Mouse (Mus musculus) cerebellum, postnatal 14 days (tissue): ENCODE measurements around the gene BC052040.
A peak's percentile ranks its signal among the peaks of the same experiment; 100 is the strongest.

Experiments used
- DNase-seq, 2 experiments: peaks; one replicate each; pipeline ENCODE4 v3.0.0; 2021; ENCODE audit warnings: mixed read lengths in 2 of 2

Gene BC052040

GRCm38 (mm10) chr2:115581241-115581988 lies at the start of gene BC052040:
Gene BC052040 (plus strand): TSS chr2:115581716.
- peak; percentile 87 to 90 for DNase-seq

GRCm38 (mm10) chr2:115538009-115538690 lies 43.4 kb upstream of the BC052040 start:
- DNase-seq: no peak

DNA sequence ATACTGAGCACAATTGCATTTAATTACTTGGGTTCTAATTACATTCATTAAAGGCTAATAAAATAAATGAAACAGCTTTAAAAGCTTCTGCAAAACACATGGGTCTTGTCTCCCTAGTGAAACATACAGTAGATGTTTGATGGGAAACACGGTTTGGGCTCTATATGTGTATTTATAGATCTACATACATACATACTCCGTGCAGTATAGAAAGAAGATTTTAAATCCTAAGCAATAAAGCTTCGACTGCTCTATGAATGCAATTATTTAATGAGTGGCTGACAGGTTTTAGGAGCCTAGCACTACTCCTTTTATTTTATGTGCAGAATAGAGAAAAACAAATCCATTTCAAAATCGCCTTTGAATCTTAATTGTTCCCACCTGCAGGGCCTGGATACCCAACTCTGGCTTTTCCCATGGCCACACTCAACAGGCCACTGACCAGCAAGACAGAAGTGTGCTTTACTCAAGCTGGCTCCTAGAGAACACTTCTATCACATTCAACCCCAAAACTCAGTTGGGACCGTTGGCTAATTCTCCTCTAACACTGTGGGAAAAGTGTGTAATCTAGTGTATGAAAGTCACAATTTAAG lies 42.7 kb upstream of the BC052040 start:
- no peak for DNase-seq

DNA sequence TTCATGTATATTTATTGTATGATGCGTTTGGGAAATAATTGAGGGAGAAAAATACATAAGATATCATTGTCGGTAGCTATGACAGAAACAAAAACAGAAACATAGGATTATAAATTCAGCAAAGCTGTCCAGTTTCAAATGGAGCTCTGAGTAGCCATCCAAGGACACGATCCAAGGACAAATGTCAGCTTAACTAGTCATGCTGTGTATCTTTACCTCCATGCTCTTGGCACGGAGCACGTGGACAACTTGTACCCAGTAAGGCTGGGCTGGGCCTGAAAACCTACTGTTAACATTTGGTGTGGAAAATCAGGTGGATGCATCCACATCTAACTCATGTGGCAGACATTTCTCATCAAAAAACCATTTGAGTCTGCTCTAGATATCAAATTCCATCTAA lies 41.8 kb upstream of the BC052040 start:
- DNase-seq: no peak

- no peak for DNase-seq
Observed at GRCm38 (mm10) chr2:115542401-115543123, 39.0 kb upstream of the BC052040 start.

DNA sequence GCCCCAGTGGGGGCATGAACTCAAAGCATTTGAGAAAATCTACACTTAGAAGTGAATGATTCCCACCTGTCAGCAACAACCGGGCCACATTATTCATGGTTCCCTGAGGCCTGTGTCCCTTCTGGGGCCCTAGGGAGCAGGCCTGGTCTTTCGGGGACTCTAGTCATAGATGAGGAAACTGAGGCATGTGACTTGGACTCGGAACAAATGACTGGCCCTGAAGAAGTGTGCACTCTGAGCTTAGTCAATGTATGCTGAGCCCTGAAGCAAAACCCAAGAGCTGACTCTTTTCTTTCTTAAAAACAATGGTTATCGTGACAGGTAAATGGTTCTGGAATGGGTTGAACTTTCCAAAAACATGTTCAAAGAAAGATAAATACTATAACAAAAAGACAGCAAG lies 38.3 kb upstream of the BC052040 start:
- no peak for DNase-seq

GRCm38 (mm10) chr2:115551901-115552300 lies 29.6 kb upstream of the BC052040 start:
- DNase-seq: no peak

GRCm38 (mm10) chr2:115562155-115562827 lies 19.2 kb upstream of the BC052040 start:
- no peak for DNase-seq

DNA sequence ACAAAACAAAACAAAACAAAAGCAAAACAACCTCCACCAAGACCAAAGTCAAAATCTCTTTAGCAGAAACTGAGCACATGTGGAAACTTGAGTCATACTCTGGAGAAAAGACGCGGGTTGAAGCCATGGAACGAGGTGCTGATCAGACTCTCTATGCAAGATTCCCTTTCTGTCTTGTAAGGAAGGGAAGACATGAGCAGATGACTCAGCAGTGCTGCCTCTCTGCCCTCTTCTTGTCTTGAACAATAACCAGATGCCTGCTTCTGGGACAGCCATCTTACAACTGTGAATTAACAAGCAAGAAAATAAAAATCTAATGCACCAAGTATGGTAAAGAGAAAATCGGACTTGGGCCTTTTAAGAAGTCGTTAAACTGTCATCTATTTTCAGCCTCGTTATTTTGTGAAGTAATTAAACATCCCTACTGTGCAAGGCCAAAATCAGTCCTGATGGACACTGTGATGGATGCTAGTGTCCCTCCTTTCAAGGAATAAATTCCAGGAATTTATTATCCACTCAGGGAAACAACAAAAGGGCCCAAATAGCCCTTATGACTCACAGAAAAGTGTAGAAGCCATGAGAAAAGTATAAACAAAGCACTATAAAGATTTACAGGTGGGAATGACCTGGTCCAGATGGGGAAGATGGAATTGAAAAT lies 18.0 kb upstream of the BC052040 start:
- DNase-seq: no peak

DNA sequence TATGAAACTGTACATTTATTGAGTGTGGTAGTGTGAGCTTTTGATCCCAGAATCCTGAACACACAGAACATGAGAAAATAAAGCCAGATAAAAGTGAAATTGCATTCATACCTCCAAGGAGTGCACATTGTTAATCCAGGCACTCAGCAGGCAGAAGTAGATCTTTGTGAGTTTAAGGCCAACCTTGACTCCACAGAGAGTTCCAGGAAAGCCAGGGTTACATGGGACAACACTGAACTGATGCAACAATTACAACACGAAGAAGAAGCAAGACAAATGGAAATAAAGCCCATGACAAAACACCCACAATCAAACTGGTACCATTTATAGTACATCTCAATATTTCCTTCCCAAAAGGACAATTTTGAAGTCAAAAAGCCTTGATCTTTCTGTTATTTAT lies 9.5 kb upstream of the BC052040 start:
- DNase-seq: no peak

DNA sequence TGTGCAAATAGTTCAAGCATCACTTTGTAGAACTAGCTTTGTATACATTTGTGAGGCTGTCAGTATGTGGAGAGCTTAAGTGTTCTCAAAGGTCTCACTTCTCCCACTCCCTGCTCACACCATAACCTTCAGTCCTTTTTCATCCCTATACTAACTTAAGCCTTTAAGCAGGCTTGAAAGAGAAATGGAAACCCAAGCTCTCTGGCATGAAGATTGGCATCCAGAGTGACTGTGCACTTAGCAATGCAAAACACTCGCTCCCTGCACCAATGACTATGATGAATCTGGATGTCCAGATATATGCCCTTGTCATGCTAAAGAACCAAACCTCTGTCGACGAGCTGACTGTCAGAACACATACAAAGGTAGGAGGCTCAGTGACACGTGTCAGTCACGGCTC lies 6.7 kb upstream of the BC052040 start:
- DNase-seq: no peak

DNA sequence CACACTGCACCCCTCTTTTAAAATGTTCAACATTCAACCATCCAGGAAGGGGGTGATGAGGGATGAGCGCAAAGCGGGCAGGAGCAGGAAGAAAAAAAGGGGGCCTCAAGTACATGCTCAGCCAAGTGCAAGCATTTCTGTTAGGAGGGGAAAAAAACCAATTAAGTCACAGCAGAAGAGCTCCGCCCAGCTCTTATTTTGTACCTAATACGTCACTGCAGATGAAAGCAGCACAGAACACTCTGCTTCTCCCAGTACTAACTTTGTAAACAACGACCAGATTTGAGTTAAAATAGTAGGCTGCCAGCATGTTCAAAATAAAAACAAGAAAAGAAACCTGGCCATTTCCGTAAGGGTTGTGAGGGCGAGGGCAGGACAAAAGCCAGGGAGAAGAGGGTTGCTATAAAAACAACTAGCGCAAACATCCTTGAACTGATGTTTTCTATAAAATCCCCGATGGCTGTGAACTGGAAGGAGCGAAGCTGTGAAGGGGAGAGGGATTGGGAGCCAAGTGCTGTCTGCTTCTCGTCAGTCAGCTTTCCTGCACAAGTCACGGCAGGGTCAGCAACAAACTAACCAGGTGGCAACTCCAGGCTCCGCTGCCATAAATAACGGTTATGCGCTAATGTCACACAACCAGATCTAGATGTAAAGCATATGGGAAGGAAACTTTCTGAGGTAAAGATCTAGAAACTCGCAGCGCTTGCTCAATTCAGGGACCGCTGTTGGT lies 2.2 kb upstream of the BC052040 start:
- DNase-seq: no peak

GRCm38 (mm10) chr2:115579976-115580375 lies 1.5 kb upstream of the BC052040 start:
- DNase-seq: no peak

GRCm38 (mm10) chr2:115581989-115582608 lies 583 bp downstream of the BC052040 start:
- peak; percentile 8 to 10 for DNase-seq

- no peak for DNase-seq
Observed at GRCm38 (mm10) chr2:115583776-115584175, 2.3 kb downstream of the BC052040 start.

GRCm38 (mm10) chr2:115590602-115591001 lies 9.1 kb downstream of the BC052040 start:
- no peak for DNase-seq

DNA sequence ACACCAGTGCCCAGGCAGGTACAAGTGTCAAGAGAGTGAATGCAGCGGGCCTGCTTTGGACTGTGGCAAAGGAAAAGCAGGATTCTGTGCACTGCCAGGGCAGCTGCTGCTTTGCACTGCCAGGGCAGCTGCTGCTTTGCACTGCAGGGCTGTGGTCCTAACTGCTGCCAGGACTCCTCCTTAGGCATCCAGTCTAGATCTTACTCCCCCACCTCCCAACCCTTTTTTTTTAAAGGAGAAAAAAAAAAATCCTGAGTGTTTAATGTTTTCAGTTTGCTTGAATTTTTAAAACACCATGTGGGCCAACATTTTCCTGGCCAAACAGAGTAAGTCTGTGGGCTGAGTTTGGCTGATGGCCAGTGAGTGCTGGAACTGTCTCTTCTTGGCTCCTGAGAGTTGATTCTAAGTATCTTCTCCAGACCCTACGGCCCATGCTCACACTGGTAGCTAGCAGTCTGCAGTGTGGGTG lies 11.2 kb downstream of the BC052040 start:
- DNase-seq: peak; percentile 69

DNA sequence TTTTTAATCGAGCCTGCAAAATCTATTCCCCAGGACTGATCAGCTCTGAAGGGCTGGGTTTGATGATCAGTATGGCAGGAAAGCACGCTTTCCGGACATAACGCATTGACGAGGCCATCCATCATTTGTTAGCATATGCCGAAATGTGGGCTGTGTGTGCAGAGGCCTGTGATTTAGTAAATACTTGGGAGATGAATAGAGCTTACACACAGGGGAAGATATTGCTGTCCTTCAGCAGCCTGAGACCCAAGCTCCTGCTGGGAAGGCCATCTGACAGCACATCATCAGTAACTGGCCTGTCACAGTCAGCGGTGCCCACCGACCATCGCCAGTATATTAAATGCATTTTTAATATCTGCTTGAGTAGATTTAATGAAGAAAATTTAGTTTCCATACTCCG lies 15.5 kb downstream of the BC052040 start:
- DNase-seq: peak; percentile 20 to 52

DNA sequence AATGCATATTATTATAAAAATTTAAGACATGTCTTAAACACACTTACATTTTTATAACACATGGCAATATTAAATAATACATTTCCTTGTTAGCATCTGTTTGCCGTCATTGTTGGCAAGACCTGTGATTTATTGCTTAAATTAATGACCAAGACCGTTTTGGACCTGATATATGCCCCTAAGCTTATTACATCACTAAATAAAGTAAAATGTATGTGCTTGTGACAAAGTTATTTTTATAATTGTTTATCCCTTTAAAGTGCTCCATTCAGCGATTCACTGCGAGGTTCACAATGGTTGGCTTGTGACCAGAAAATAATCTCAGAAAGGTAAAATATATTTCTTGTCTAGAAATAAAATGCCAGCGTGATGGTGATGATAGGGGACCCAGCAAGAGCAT lies 16.8 kb downstream of the BC052040 start:
- DNase-seq: no peak

DNA sequence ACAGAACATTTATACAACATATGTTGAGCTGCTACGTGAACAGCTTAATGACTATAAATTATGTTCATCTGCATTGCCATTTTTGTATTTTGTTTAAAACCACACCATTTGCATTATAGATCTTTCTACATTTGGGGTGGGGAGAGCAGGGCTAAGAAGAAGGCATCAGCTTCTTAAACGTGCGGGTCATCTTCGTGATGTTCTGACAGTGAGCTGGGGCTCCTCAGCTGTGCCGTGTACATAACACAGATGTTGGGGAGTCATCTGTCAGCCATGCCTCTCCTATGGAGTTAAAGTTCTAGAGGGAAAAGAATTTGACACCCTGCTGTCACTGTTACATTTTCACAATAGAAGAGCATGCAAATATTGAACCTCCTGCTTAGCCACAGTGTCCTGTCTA lies 19.2 kb downstream of the BC052040 start:
- no peak for DNase-seq

GRCm38 (mm10) chr2:115601280-115601679 lies 19.8 kb downstream of the BC052040 start:
- DNase-seq: no peak
